Mouse (Mus musculus): Measurements from ENCODE around the gene Taar6.

DNA sequence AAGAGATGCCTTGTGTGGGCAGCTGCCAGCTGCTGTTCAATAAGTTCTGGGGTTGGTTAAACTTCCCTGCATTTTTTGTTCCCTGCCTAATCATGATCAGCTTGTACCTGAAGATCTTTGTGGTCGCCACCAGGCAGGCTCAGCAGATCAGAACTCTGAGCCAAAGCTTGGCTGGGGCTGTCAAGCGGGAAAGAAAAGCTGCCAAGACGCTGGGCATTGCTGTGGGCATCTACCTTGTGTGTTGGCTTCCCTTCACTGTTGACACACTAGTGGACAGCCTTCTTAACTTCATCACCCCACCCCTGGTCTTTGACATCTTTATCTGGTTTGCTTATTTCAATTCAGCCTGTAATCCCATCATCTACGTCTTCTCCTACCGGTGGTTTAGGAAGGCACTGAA lies 14.2 kb downstream of the Taar6 start:
- no peak for TF ChIP-seq POLR2A (IDR thresholded peaks at IDR 0.05; ENCODE audit: control insufficient read depth, low read depth, low read length)
- no peak for TF ChIP-seq CTCF (IDR thresholded peaks at IDR 0.05; ENCODE audit: control insufficient read depth, insufficient read depth, insufficient replicate concordance, low read depth, low read length)
